Mouse (Mus musculus): Measurements from ENCODE around the gene Zfp984. TPM values are rescaled to one million over a fixed set of nuclear protein-coding genes. Genes with fewer than 3 reads are reported as not detected.
"Not testable (repeated sequence)": the region's sequence is repeated elsewhere in the genome, so short reads cannot be mapped to it uniquely, and the experiment has no call there.

Gene Zfp984
- polyA plus RNA-seq, 1 experiment from 2014 or later: 6.3 TPM

DNA sequence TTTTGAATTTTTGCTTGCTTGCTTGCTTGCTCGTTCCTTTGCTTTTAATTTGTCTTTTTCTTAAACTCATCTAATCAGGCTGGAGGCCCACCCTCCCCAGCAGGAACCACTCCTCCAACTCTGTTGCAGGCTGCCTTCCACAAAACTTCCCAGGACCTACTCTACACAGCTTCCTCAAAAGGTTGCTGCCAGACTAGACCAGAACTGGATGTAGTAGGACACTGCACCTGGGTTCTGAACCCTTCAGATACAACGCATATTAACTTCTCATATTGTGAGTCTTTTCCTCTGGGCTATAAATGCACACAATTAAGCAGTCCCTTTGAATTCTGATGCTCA lies 347 bp upstream of the Zfp984 start:
- H3K36me3 ChIP-seq; H3K4me1 ChIP-seq; ATAC-seq (ENCODE audit: low FRiP score, low read depth); H3K27ac ChIP-seq; H3K9ac ChIP-seq; H3K27me3 ChIP-seq (replicated peaks); H3K9me3 ChIP-seq: not testable (repeated sequence)
- WGBS: 42% methylated on average over 2 of the region's 2 CpGs
- H3K4me2 ChIP-seq (replicated peaks): peak overlapping the region; percentile 70
- peak overlapping the region; percentile 41 for H3K4me3 ChIP-seq

DNA sequence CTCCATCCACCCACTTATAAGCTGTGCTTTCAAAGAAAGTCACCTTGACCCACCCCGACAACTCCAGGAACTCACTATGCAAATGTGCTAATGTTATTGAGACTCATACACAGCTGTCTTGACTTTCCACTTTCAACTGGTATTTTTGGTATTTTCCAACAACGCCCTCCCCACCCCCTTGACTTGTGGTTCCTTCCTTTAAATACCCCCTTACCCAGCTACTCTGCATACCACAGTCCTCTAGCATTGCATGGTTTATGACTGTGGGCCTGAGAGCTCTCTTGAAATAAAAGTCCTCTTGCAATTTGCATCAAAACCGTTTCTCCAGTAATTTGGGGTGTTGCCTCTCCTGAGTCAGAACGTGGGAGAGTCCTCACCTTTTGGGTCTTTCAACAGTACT lies 1.1 kb downstream of the Zfp984 start:
- not testable (repeated sequence) for ATAC-seq (ENCODE audit: low FRiP score, low read depth); H3K4me3 ChIP-seq; H3K9me3 ChIP-seq; H3K4me1 ChIP-seq; H3K36me3 ChIP-seq; H3K27me3 ChIP-seq (replicated peaks); H3K27ac ChIP-seq; H3K9ac ChIP-seq
- H3K4me2 ChIP-seq (replicated peaks): peak overlapping the region; percentile 70
- 63% methylated on average over 4 of the region's 4 CpGs for WGBS

DNA sequence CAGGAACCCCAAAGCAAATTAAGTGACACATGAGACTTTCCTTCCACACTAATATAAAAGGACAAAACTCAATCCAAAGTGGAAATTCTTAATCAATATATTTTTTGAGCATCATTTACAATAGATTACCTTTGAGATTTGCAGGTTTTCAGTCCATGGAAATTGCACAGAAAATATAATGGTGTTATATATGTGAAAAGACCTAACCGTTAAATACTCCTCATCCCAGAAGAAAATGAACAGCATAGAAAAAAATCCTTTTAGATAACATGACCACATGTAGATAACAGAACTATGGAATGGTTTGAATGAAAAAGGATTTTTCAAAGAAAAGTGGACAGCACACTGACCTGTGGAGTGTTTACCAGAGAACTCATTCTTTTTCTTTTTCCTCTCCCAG lies 14.3 kb downstream of the Zfp984 start:
- not testable (repeated sequence) for H3K4me3 ChIP-seq; H3K4me1 ChIP-seq; H3K9ac ChIP-seq; ATAC-seq (ENCODE audit: low FRiP score, low read depth); H3K4me2 ChIP-seq (replicated peaks); H3K36me3 ChIP-seq; H3K27me3 ChIP-seq (replicated peaks); H3K27ac ChIP-seq
- H3K9me3 ChIP-seq: peaks cover 23% of the 10 kb centered on the region
- 90% methylated on average over 1 of the region's 1 CpGs for WGBS

DNA sequence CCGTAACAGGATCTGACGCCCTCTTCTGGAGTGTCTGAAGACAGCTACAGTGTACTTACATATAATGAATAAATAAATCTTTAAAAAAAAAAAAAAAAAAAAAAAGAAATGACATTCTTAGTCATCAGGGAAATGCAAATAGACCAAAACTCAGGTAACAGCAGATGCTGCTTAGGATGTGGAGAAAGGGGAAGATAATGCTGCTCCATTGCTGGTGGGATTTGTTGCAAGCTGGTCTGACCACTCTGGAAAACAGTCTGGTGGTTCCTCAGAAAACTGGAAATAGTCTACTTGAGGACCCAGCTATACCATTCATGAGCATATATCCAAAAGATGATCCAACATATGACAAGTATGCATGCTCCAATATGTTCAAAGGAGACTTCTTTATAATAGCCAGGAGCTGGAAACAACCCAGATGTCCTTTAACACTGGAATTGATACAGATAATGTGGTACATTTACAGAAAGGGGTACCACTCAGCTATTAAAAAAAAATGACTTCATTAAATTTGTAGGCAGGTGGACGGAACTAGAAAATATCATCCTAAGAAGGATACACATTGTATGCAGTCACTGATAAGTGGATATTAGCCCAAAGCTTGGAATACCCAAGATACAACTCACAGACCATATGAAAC lies 15.4 kb downstream of the Zfp984 start:
- not testable (repeated sequence) for H3K4me2 ChIP-seq (replicated peaks); H3K36me3 ChIP-seq; H3K4me3 ChIP-seq; ATAC-seq (ENCODE audit: low FRiP score, low read depth); H3K4me1 ChIP-seq; H3K9ac ChIP-seq; H3K27me3 ChIP-seq (replicated peaks); H3K27ac ChIP-seq
- 97% methylated on average over 3 of the region's 3 CpGs for WGBS
- H3K9me3 ChIP-seq: peaks cover 23% of the 10 kb centered on the region

DNA sequence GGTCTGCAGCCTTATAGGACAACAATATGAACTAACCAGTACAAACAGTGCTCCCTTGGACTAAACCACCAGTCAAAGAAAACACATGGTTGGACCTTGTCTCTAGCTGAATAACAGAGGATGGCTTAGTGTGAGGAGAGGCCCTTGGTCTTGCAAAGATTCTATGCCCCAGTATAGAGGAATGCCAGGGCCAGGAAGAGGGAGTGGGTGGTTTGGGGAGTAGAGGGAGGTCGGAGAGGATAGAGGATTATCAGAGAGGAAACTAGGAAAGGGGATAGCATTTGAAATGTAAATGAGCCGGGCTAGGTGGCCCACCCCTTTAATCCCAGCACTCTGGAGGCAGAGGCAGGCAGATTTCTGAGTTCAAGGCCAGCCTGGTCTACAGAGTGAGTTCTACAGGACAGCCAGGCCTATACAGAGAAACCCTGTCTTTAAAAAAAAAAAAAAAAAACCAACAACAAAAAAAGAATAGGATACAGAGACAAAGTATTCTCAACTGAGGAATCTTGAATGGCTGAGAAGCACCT lies 16.1 kb downstream of the Zfp984 start:
- H3K9me3 ChIP-seq: peaks cover 23% of the 10 kb centered on the region
- H3K4me1 ChIP-seq; H3K27ac ChIP-seq; H3K27me3 ChIP-seq (replicated peaks); H3K4me3 ChIP-seq; H3K9ac ChIP-seq; ATAC-seq (ENCODE audit: low FRiP score, low read depth); H3K36me3 ChIP-seq; H3K4me2 ChIP-seq (replicated peaks): not testable (repeated sequence)
- 63% methylated on average over 2 of the region's 2 CpGs for WGBS

DNA sequence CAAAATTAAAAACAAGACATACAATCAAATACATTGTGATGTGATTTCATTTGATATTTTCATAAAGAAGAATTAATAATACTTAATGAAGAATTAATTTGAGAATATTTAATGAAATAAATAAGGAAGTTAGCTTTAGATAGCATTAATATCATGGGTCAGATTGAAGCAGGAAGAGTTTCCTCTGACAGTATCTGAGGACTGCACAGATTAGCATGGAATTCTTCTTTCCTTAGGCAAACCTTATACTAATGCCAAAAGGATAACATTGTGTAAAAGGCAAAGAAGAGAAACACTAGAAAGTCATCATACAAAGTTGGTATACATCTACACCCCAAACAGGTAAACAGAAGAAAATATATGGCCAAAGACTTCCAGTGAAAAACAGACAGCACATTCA lies 17.9 kb downstream of the Zfp984 start:
- H3K4me2 ChIP-seq (replicated peaks); H3K9ac ChIP-seq; H3K36me3 ChIP-seq; H3K27me3 ChIP-seq (replicated peaks); H3K27ac ChIP-seq; H3K4me3 ChIP-seq; ATAC-seq (ENCODE audit: low FRiP score, low read depth); H3K4me1 ChIP-seq: not testable (repeated sequence)
- peaks cover 26% of the 10 kb centered on the region for H3K9me3 ChIP-seq

DNA sequence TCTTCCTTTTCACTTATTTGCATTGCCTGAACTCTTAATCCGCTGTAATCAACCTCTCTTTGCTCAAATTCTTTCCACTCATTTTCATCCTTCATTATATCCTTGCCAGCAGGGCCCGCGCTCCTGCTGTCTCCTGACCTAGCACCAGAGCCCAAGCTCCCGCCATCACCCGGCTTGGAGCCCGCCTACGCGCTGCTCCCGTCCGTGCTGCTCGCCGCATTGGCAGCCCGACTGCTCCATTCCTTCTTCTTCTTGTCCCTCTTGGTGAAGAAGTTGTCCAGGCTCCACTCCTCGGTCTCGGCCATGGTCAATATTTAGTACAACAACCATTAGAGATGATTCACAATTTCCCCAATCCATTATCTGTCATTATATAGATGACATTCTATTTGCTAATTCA lies 63.3 kb downstream of the Zfp984 start:
- WGBS: 95% methylated on average over 14 of the region's 15 CpGs

DNA sequence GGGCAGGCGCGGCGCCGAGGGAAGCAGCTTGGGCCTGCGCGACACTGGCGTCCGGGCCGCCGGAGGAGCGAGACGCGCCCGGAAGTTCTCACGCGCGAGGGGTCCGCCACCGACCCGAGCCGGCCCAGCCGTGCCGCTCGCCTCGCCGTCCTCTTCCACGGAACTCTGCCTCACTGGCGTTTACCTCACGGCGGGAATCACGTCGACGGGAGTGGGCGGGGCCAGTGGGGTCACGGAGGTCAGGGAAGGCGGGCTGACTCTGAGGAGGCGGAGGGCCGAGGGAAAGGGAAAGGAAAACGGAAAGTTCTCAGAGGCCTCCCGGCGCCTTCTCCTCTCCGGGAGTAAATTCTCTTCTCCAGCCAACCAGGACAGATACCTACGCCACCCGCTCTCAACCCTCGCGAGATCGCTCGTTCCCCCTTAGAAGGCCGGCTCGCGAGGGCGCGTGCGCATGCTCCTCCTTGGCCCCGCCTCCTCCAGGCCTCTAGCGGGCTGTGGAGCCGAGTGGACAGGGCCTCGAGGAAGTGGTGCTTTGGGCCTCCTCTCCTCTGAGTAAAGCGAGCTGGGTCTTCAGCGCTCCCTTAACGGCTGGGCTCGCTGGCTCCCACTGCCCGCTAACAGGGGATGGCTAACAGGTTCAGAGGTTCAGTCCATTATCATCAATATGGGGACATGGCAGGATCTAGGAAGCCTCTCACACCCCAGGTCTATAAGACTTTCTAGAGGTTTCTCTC lies 70.8 kb downstream of the Zfp984 start:
- not testable (repeated sequence) for H3K27me3 ChIP-seq (replicated peaks); H3K4me1 ChIP-seq; H3K9me3 ChIP-seq; H3K36me3 ChIP-seq; H3K9ac ChIP-seq; ATAC-seq (ENCODE audit: low FRiP score, low read depth); H3K27ac ChIP-seq
- 30% methylated on average over 63 of the region's 63 CpGs for WGBS
- H3K4me3 ChIP-seq: peak overlapping the region; percentile 35
- H3K4me2 ChIP-seq (replicated peaks): peak overlapping the region; percentile 53

More for the DNA sequence above, 63.3 kb downstream of the Zfp984 start:
- not testable (repeated sequence) for H3K4me3 ChIP-seq; H3K27ac ChIP-seq; H3K9ac ChIP-seq; H3K9me3 ChIP-seq; H3K4me2 ChIP-seq (replicated peaks); H3K4me1 ChIP-seq; H3K36me3 ChIP-seq; ATAC-seq (ENCODE audit: low FRiP score, low read depth); H3K27me3 ChIP-seq (replicated peaks)

Other genes starting within 250 kb of the Zfp984 start
- gene Zfp979, start 167.3 kb downstream of the Zfp984 start, polyA plus RNA-seq (2016; fragmentation: Nextera tagmentation; extraction: Ambion mirVana): 2.1 and 2.8 TPM in 2 replicates
- gene Zfp534, start 107.2 kb downstream of the Zfp984 start, polyA plus RNA-seq (2016; fragmentation: Nextera tagmentation; extraction: Ambion mirVana): not detected in 2 replicates
- 4.1 and 6.2 TPM in 2 replicates for gene Zfp933, start 38.6 kb upstream of the Zfp984 start, polyA plus RNA-seq (2016; fragmentation: Nextera tagmentation; extraction: Ambion mirVana)
- 52.2 and 53.4 TPM in 2 replicates for gene Miip, start 59.0 kb upstream of the Zfp984 start, polyA plus RNA-seq (2016; fragmentation: Nextera tagmentation; extraction: Ambion mirVana)
- 15.3 and 15.7 TPM in 2 replicates for gene Fv1, start 59.2 kb upstream of the Zfp984 start, polyA plus RNA-seq (2016; fragmentation: Nextera tagmentation; extraction: Ambion mirVana)
- 65.1 and 67.1 TPM in 2 replicates for gene Mfn2, start 94.9 kb upstream of the Zfp984 start, polyA plus RNA-seq (2016; fragmentation: Nextera tagmentation; extraction: Ambion mirVana)
- 33.9 and 35.4 TPM in 2 replicates for gene Plod1, start 127.0 kb upstream of the Zfp984 start, polyA plus RNA-seq (2016; fragmentation: Nextera tagmentation; extraction: Ambion mirVana)
- 24.4 and 27.2 TPM in 2 replicates for gene 2510039O18Rik, start 131.1 kb upstream of the Zfp984 start, polyA plus RNA-seq (2016; fragmentation: Nextera tagmentation; extraction: Ambion mirVana)
- 0.45 TPM in 1 of 2 replicates, not detected in the other for gene Nppb, start 176.0 kb upstream of the Zfp984 start, polyA plus RNA-seq (2016; fragmentation: Nextera tagmentation; extraction: Ambion mirVana)
- 3.1 and 5.0 TPM in 2 replicates for gene Nppa, start 190.9 kb upstream of the Zfp984 start, polyA plus RNA-seq (2016; fragmentation: Nextera tagmentation; extraction: Ambion mirVana)
- gene Clcn6, start 229.0 kb upstream of the Zfp984 start, polyA plus RNA-seq (2016; fragmentation: Nextera tagmentation; extraction: Ambion mirVana): 26.6 and 29.1 TPM in 2 replicates
- 27.8 and 30.7 TPM in 2 replicates for gene Mthfr, start 229.3 kb upstream of the Zfp984 start, polyA plus RNA-seq (2016; fragmentation: Nextera tagmentation; extraction: Ambion mirVana)